Mouse (Mus musculus) liver, postnatal 0 days (tissue): ENCODE results near the gene Ttc8.

Source experiments
- CTCF ChIP-seq: sonication (generic); IDR thresholded peaks from 2 replicates; pipeline ENCODE4 v1.5.1; 2016; ENCODE audit warnings: antibody characterized with exemption, low read depth
- EP300 ChIP-seq: IDR thresholded peaks from 2 replicates; pipeline ENCODE4 v1.6.1; 2016; ENCODE audit warnings: antibody characterized with exemption, low read depth, mild to moderate bottlenecking

GRCm38 (mm10) chr12:98900881-98901801 lies 19.2 kb upstream of the Ttc8 start, which contains the start of gene Eml5:
- peak; percentile 17; the same call in 1 of the 2 replicates for TF ChIP-seq CTCF
- no peak for TF ChIP-seq EP300
